Mouse (Mus musculus) olfactory bulb, adult 2 months (tissue): ENCODE measurements around the gene Pank1.

Source experiments
- CTCF ChIP-seq: fragments of 200-500 bp; IDR thresholded peaks from 2 replicates; pipeline ENCODE4 v1.5.1; 2012; ENCODE audit warnings: low read depth, mild to moderate bottlenecking, low read length, moderate library complexity; ENCODE audit not compliant: insufficient read depth
- POLR2A ChIP-seq: fragments of 200-500 bp; IDR thresholded peaks from 2 replicates; pipeline ENCODE4 v1.6.1; 2012; ENCODE audit warnings: mild to moderate bottlenecking, low read depth, low read length, moderate library complexity; ENCODE audit not compliant: insufficient read depth

- no peak for TF ChIP-seq CTCF
- no peak for TF ChIP-seq POLR2A
Observed at GRCm38 (mm10) chr19:34895082-34895481, 15.8 kb upstream of the Pank1 start.
